Mouse (Mus musculus) cerebellum, adult (tissue): ENCODE measurements at regions not wholly inside any gene's neighbourhood (a gene's known extent, or its start where the extent isn't known, plus 50 kb on each side); places are given as distances from the start of the nearest gene placed in this dataset.

ENCODE experiments used
- ATAC-seq: cut with Nextera tagmentation; 2 replicates; pipeline ENCODE4 v1.9.2; 2017; ENCODE audit warnings: mild to moderate bottlenecking, moderate library complexity, mixed read lengths; ENCODE audit not compliant: insufficient number of reproducible peaks, low FRiP score, low TSS enrichment

- no peak for ATAC-seq
Observed at GRCm38 (mm10) chr14:9338220-9338619, 672.2 kb upstream of the 4930452B06Rik start.

GRCm38 (mm10) chr14:9337107-9337506 is 671.1 kb upstream of the 4930452B06Rik start:
- ATAC-seq = no peak

- no peak for ATAC-seq
Observed at GRCm38 (mm10) chr14:9331593-9331992, 665.6 kb upstream of the 4930452B06Rik start.

- no peak for ATAC-seq
Observed at GRCm38 (mm10) chr14:9330767-9331166, 664.7 kb upstream of the 4930452B06Rik start.

- ATAC-seq = no peak
Observed at GRCm38 (mm10) chr14:9329839-9330485, 663.9 kb upstream of the 4930452B06Rik start.

- ATAC-seq = no peak
Observed at GRCm38 (mm10) chr14:9327344-9327743, 661.3 kb upstream of the 4930452B06Rik start.

GRCm38 (mm10) chr14:9319842-9320241 is 653.8 kb upstream of the 4930452B06Rik start:
- no peak for ATAC-seq

GRCm38 (mm10) chr14:9318796-9319465 is 652.9 kb upstream of the 4930452B06Rik start:
- no peak for ATAC-seq

GRCm38 (mm10) chr14:9315224-9315623 is 649.2 kb upstream of the 4930452B06Rik start:
- no peak for ATAC-seq

GRCm38 (mm10) chr14:9296145-9296544 is 630.1 kb upstream of the 4930452B06Rik start:
- no peak for ATAC-seq

- no peak for ATAC-seq
Observed at GRCm38 (mm10) chr14:9294555-9294954, 628.5 kb upstream of the 4930452B06Rik start.

- no peak for ATAC-seq
Observed at GRCm38 (mm10) chr14:9288103-9288502, 622.1 kb upstream of the 4930452B06Rik start.

GRCm38 (mm10) chr14:9285606-9286002 is 619.6 kb upstream of the 4930452B06Rik start:
- no peak for ATAC-seq

- no peak for ATAC-seq
Observed at GRCm38 (mm10) chr14:9284976-9285605, 619.1 kb upstream of the 4930452B06Rik start.

GRCm38 (mm10) chr14:9267282-9268091 is 601.4 kb upstream of the 4930452B06Rik start:
- ATAC-seq = no peak

GRCm38 (mm10) chr14:9252017-9252416 is 586.0 kb upstream of the 4930452B06Rik start:
- ATAC-seq = no peak

GRCm38 (mm10) chr14:9245266-9245665 is 579.2 kb upstream of the 4930452B06Rik start:
- no peak for ATAC-seq

GRCm38 (mm10) chr14:9243336-9243735 is 577.3 kb upstream of the 4930452B06Rik start:
- no peak for ATAC-seq

GRCm38 (mm10) chr14:9242118-9242517 is 576.1 kb upstream of the 4930452B06Rik start:
- no peak for ATAC-seq

GRCm38 (mm10) chr14:9227670-9228069 is 561.6 kb upstream of the 4930452B06Rik start:
- no peak for ATAC-seq

GRCm38 (mm10) chr14:9200246-9200645 is 534.2 kb upstream of the 4930452B06Rik start:
- no peak for ATAC-seq
